Mouse (Mus musculus) thymus, postnatal 10 days (tissue): ENCODE data around the gene Slbp.

ENCODE experiments used
- DNase-seq, 2 experiments: peaks; one replicate each; pipeline ENCODE4 v3.0.0; 2021; ENCODE audit warnings: low spot score in 2 of 2

Gene Slbp

DNA sequence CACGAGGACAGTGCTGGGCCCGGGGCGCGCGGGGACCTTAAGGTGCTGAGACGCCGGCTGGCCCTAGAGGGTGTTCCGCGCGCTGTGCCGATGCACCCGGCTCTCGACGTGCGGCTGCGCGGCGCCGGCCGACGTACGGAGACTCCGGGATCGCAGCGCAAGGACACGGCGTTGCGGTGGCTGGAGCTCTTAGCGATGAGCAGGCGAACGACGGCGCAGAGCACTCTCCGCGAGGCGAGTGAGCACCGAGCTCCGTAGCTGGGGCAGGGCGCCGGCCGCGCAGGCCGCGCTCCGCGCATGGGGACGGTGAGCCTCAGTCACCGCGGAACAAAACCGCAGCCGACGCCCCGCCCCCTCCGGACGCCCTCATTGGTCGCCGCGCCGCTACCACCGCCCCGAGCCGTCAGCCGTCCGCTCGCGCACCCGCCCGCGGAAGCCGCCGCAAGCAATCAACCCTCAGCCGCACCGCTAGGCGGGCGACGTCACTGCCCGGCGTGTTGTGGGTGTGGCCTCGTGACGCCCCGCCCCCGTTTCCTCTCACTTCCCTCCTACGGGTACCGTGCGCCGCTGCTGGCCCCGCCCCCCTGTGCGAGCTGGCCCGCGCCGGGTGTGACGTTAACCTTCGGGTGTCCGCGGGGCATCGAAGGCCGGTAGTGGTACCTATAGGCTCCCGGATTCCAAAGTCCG is 22.9 kb downstream of the Slbp start, which contains the start of the genes Fam53a and Gm9903:
TSS of gene Fam53a (minus strand) at position 335 of the 687 bp plus-strand sequence.
TSS of gene Gm9903 (plus strand) at position 625 of the 687 bp plus-strand sequence.
- peak; percentile 100 for DNase-seq

DNA sequence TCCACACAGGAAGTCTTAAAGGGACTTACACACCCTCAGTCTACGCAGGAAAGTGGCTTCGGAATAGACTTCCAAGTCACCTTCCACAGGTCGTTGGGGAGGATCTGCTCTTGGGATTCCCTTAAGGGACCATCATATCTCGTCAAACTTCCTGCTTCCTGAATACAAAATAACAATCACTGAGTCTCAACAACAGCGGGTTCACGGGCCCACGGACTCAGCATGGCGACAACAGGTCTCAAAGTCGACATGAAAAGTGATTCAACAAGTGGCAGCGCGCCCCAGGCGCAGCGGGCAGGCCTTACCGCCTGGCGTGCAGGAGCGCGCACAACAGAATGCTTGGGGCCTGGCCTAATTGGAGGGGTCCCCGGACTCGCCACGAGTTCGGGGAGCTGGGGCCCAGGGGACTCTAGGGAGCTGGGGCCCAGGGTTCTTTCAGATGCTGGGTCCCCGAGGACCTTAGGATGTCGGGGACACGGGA is 23.5 kb downstream of the Slbp start:
- peak in 1 of 2 experiments; percentile 62 for DNase-seq

DNA sequence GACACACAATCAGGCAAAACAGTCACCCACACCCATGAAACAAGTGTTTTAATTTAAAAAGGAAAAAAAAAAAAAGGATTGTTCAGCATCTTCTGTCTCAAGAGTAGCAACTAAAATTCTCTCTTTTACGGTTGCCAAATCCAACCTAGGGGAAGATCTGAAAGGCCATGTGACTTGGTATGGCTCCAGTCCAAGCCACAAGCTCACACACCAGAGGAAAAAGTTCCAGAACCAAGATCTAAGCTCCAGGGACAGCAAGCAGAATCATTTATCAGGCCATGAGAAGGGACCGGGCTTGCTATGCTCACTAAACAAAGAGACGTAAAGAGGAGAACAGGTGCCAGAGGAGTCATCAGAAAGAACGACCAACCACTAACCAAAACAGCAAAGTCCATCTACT is 24.4 kb downstream of the Slbp start:
- DNase-seq: no peak

DNA sequence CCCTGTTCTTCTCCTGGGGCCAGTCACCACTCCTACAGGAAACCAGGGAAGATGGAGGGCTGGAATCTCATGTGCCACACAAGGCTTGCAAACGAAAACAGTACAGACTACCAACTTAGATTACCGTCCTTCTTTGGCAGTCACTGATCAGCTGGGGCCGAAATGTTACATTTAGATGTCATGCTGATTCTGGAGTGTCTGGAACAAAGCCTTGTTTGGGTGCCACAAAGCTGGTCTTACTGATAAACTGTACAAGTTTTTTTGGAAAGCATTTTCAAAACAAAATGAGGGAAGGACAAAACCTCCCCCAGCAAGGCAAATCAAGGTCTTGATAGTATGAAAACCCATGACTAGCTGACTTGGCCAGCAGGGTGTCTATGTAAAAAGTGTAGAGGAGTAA is 28.6 kb downstream of the Slbp start:
- DNase-seq: no peak

DNA sequence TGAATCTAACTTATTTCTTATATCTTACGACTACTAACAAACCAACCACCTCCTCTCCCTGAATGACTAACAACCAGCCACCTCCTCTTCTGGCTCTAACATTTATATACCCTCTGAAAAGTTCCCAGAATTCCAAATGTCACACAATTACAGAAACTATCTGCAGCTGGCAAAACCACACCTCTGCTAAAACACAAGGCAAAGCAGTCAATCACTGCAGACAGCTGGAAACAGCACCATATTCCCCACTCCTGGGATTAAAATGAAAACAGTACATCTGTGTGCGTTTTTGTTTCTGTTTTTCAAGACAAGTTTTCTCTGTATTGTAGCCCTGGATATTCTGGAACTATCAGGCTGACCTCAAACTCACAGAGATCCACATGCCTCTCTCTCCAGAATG is 29.7 kb downstream of the Slbp start:
- DNase-seq: no peak

DNA sequence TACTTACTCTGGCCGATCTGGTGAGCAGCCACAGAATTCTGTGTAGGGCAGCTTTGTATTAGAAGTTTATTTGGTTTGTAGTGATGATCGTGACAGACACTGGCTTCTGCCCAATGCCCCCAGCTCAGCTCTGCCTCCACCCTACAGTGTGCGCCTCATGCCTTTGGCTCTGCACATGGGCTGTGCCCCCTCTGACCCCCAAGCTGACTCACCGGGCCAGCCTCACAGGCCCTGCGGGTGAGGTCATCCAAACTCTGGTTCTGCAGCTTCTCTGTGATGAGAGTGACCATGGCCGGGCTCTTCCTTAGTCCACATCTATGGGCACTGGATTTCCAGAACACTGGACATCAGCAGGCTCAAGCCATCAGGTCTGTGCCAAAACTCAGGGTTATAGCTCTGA is 38.0 kb downstream of the Slbp start:
- DNase-seq: no peak

DNA sequence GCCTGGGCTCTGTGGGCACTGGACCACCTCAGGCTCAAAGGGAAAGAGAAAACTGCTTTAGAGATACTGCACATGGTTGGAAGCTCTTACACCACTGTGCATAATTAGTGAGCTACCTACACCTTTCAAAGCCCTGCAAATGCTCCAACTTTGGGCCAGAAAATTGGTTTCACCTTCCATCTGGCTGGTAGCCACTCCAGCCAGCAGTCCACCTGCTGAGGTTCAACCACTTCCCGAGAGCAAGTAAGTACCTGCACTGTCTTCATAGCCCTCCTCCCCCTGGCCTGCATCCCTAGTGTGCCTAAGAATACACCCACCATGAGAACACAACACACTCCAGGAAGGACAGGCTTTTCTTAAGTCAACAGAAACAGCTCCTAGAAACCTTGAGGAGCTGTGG is 40.6 kb downstream of the Slbp start:
- no peak for DNase-seq

DNA sequence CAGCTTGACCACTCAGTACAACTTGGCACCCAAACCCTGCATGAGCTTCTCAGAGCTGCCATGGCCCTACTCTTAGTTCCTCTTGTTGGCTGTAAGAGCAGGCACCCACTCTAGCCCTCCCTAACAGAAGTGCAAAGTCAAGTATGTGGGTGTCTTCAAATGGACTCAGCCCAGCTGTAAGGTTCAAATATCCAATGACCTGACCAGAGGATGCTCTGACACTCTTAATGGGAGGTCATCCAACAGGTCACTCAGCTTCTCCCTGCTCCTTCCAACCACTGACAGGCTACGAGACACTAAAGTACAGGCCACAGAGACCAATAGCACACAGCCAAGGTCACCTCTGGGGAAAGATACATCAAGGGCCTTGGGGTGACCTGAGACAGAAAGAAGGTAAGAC is 43.1 kb downstream of the Slbp start:
- DNase-seq: no peak

DNA sequence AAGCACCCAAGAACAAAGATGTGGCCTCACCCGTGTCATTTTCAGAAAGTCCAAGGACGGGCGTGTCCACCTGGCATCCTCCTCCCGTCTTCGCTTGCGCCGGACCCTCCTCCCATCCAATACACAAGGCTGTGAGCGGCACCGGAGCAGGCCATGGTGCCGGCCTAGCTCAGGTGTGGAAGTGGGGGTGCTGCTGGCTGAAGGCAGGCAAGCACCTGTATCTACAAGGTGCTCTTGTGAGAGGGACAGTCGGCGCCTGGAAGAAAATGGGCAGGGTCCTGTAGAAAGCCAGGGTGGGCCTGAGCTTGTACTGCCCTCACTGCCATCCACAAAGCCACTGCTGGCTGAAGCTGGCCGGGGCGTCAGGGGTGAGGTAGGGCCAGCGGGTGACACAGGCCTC is 44.9 kb downstream of the Slbp start:
- no peak for DNase-seq

DNA sequence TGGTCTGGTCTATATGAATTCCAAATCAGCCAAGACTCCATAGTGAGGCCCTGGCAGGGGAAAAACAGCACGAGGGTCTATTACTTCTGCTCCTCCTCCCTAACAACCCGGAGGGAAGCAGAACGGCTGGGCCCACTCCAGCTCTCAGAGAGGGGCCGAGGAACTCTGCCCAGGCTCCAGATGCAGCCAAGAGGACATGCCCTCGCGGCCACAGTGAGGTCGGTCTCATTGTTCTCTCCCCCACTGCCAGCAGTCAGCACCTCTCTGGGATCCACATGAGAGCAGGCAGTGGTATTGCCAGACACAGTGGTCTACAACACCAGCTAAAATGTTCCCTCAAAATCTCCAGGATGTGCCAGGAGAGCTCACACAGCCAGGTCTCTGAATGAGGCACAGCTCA is 45.7 kb downstream of the Slbp start:
- DNase-seq: no peak

DNA sequence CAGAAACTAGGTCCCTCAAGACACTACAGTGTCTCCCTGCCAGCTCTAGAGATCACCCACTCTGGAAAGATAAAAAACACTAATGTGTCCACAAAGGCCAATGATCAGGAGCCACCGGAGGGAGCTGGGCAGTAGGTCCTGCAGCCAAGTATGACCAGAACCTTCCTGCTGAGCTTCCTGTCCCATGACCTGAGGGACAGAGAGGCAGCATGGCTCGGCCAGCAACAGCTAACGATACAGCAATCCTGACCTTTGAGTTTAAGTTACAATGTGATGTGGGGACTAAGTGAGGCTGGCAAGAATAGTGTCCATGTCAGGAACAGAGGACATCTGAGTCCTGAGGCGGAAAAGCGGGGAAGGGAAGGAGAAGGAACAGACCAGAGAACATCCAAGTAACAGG is 47.1 kb downstream of the Slbp start:
- no peak for DNase-seq

DNA sequence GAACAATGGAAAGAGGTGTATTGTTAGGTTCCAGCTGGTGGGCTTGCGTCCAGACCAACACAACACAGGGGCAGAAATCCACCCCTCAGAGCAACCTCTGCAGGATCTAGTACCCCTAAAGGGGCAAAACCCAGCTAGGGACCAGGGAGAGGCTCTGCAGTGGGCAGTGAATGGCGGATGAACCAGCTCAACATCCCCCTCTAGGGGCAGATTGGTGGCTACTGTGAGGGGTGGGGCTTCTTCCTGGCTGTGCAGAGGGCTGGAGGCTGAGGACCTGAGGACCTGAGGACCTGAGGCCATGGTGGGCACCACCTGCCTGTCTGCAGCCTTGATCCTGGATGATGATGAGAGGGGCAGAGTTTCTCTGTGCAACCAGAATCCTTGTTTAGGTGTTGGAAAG is 58.8 kb downstream of the Slbp start:
- DNase-seq: peak in 1 of 2 experiments; percentile 44

DNA sequence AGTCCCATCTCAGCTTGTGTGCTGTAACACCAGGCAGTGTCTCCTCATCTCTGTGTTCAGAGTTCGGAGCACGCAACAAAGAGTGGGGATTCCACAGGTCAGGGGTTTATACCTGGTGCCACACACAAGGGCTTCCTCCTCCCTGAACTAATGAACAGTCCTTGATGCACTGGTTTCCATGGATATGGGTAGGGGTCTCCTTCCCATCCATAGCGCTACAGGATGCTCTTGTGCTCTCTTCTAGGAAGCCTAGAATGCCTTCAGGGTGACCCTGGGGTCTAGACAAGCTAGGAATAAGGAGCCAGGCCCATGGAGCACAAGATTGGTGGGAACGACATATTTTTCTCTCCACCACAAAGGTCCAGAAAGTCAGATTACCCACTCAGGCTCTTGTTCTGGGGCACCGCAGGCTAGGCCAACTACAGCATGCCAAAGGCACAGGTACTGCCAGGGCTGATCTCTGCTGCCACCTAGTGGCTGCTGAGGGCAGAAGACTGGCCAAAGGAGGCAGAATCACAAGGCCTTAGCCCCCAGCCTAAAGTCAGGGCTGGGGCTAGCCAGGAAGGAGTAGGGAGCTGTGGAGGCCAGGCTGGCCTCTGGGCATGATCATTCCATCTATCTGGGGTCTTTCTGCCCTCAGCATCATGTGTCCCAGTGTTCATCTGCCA is 63.0 kb downstream of the Slbp start:
- DNase-seq: peak; percentile 24 to 78

DNA sequence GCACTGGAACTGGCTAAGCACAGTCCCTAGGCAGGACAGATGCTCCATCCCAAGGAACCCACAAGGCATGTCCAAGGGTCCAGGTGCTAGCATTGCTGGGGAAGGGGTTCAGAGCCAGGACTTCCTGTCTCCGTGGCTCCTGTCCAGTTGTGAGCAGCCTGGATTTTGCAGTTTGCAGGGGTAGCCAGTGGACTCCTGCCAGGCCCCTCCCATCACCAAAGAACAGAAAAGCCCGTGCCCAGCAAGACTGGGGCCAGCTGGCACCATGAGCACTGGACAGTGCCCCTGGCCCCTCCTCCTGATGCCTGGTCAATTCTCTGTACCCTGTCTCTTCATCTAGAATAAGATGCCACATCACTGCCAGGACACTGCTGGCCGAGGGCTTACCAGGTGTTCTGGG is 64.3 kb downstream of the Slbp start:
- DNase-seq: no peak

DNA sequence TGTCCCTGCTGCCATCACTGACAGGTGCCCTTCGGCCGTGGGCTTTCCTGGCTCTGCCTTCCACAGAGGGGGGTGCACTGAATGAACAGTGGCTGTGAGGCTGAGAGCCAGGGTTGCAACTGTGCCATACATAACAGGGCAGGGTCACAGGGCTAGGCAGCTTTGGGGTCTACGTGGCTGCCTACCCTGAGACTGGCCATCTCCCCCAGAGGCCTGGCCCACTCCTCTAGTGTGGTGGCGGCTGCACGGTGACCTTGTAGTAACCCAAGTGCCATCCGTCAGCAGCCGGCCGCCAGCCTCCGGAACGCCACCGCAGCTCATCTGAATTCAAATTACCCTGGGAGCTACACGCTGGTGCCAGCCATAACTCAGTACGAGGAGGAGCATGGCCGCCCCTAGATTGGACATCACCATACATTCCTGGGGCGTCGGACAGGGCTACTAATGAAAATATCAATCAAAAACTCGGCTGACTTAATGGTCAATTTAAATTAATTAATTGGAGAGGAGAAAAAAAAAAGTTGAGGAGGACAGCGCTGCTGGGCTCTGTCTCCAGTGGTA is 64.8 kb downstream of the Slbp start:
- no peak for DNase-seq
